Mouse (Mus musculus) embryonic fibroblast, embryonic 13.5 days (primary cell): ENCODE data around the gene Serpina1a. TPM values are rescaled to one million over a fixed set of nuclear protein-coding genes. Genes with fewer than 3 reads are reported as not detected.

Source experiments
- polyA plus RNA-seq: library from polyadenylated mRNA; stranded (reverse); fragments of >200 nt; gene quantifications from 2 replicates; pipeline ENCODE4 v1.2.4, GENCODE M21; 2011; ENCODE audit warnings: low read depth; ENCODE audit not compliant: missing spikeins, insufficient read length

Serpina1a gene
- polyA plus RNA-seq, 1 experiment, result not detected

Other genes with a start within 250 kb of the Serpina1a start
- not detected in 2 replicates for gene Serpina10, start 232.1 kb downstream of the Serpina1a start, polyA plus RNA-seq
- 0.54 TPM in 1 of 2 replicates, not detected in the other for gene Serpina6, start 206.3 kb downstream of the Serpina1a start, polyA plus RNA-seq
- not detected in 2 replicates for gene Serpina16, start 187.4 kb downstream of the Serpina1a start, polyA plus RNA-seq
- not detected in 2 replicates for gene Serpina1f, start 168.0 kb downstream of the Serpina1a start, polyA plus RNA-seq
- gene Serpina1d, start 90.0 kb downstream of the Serpina1a start, polyA plus RNA-seq, result not detected in 2 replicates
- gene Serpina1b, start 33.2 kb downstream of the Serpina1a start, polyA plus RNA-seq, result not detected in 2 replicates
- gene Serpina1c, start 41.3 kb upstream of the Serpina1a start, polyA plus RNA-seq, result not detected in 2 replicates
- not detected in 2 replicates for gene Serpina1e, start 95.4 kb upstream of the Serpina1a start, polyA plus RNA-seq
- gene Serpina11, start 126.4 kb upstream of the Serpina1a start, polyA plus RNA-seq, result not detected in 2 replicates
- not detected in 2 replicates for gene Serpina9, start 150.2 kb upstream of the Serpina1a start, polyA plus RNA-seq
- gene Serpina12, start 180.9 kb upstream of the Serpina1a start, polyA plus RNA-seq, result not detected in 2 replicates
- not detected in 2 replicates for gene Serpina5, start 237.6 kb upstream of the Serpina1a start, polyA plus RNA-seq
- gene Serpina3a, start 249.2 kb upstream of the Serpina1a start, polyA plus RNA-seq, result not detected in 2 replicates